Mouse (Mus musculus) T-cell, adult 2 months (primary cell): Measurements from ENCODE around the gene Mocs3.

ENCODE experiments used
- DNase-seq: peaks from one replicate; pipeline ENCODE4 v3.0.0; 2022; ENCODE audit warnings: low spot score

Mocs3 gene

GRCm38 (mm10) chr2:168242841-168243240, 12.4 kb downstream of the Mocs3 start:
- no peak for DNase-seq

GRCm38 (mm10) chr2:168243278-168243677, 12.9 kb downstream of the Mocs3 start:
- DNase-seq: no peak

- no peak for DNase-seq
These were observed 15.1 kb downstream of the Mocs3 start for GRCm38 (mm10) chr2:168245571-168245970.

- DNase-seq: no peak
These were observed 17.9 kb downstream of the Mocs3 start for GRCm38 (mm10) chr2:168248167-168248855.

- peak; percentile 28 for DNase-seq
These were observed 18.4 kb downstream of the Mocs3 start for GRCm38 (mm10) chr2:168248856-168249245.

- DNase-seq: peak; percentile 74
These were observed 19.8 kb downstream of the Mocs3 start for GRCm38 (mm10) chr2:168250270-168250669.

GRCm38 (mm10) chr2:168252639-168253292, 22.3 kb downstream of the Mocs3 start:
- DNase-seq: peak; percentile 33

- no peak for DNase-seq
These were observed 23.4 kb downstream of the Mocs3 start for GRCm38 (mm10) chr2:168253822-168254221.

- DNase-seq: no peak
These were observed 26.1 kb downstream of the Mocs3 start for GRCm38 (mm10) chr2:168256506-168256905.

GRCm38 (mm10) chr2:168257188-168257587, 26.8 kb downstream of the Mocs3 start:
- DNase-seq: no peak

- no peak for DNase-seq
These were observed 28.6 kb downstream of the Mocs3 start for GRCm38 (mm10) chr2:168259046-168259445.

- no peak for DNase-seq
These were observed 29.7 kb downstream of the Mocs3 start for GRCm38 (mm10) chr2:168260124-168260523.

GRCm38 (mm10) chr2:168260900-168261299, 30.5 kb downstream of the Mocs3 start:
- no peak for DNase-seq

- DNase-seq: no peak
These were observed 37.6 kb downstream of the Mocs3 start for GRCm38 (mm10) chr2:168268033-168268432.

GRCm38 (mm10) chr2:168273387-168273786, 43.0 kb downstream of the Mocs3 start:
- DNase-seq: no peak

GRCm38 (mm10) chr2:168274374-168274935, 44.0 kb downstream of the Mocs3 start:
- DNase-seq: peak; percentile 44

- no peak for DNase-seq
These were observed 50.5 kb downstream of the Mocs3 start for GRCm38 (mm10) chr2:168280729-168281581.

- DNase-seq: no peak
These were observed 51.2 kb downstream of the Mocs3 start, which contains the start of gene Kcng1 for GRCm38 (mm10) chr2:168281582-168281981. Gene Kcng1 (minus strand): TSS chr2:168281736.
